Mouse (Mus musculus) Muller cell, postnatal 12 days (primary cell): ENCODE results near the gene Ankzf1.

Experiments used
- DNase-seq: peaks from one replicate; pipeline ENCODE4 v3.0.0-alpha.2; 2015; ENCODE audit errors: inconsistent ontology term

Gene Ankzf1

GRCm38 (mm10) chr1:75191622-75192402 lies at the start of gene Ankzf1, which contains the start of gene Atg9a:
Gene Ankzf1 (plus strand): TSS chr1:75192151.
Gene Atg9a (minus strand): TSS chr1:75192196.
- DNase-seq, result peak; percentile 98

DNA sequence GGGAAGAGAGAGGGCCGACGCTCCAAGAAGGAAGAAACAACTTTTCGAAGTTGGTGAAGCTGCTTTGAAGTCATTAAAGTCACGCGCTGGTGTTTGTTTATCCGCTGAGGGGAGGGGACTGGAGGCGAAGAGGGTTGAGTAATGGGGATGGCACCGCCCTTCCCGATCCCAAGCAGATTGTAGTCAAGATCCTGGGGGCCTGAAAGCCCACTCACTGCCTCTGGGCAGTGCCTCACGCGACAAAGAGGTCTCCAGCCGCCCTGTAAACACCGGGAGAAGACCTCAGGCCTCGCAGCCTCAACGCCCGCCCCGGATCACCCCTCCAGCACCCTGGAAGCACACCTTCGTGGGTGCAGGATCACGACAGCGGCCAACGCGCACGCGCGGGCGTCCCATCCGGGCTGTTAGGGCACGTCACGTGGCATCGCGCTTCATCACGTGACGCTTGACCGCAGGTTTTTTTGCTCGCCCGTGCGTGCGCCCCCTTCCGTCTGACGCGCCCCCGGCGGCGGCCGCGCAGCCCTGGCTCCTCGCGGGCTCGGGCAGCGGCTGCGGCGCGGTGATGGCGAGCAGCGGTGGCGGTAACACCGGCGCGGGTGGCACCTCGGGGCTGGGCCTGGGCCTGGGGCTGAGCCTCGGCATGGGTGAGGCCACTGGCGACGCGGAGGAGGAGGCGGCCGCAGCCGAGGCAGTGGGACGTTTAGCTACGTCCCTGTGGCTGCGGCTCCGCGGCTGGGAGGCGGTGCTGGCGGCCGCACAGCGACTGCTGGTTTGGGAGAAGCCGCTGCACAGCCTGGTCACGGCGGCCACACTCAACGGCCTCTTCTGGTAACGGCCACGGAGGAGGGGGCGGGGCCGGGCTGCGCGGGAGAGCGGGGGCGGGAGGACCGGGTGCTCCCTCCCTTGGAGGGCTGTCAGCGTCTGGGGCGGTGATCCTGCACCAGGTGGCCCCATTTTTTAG lies 49.4 kb upstream of the Ankzf1 start, which contains the start of the genes Cnppd1 and Retreg2:
Cnppd1 (minus strand) TSS at position 411 of the 961 bp plus-strand sequence.
Retreg2 (plus strand) TSS at position 478 of the 961 bp plus-strand sequence.
- peak; percentile 97 for DNase-seq

- DNase-seq, result no peak
Observed at GRCm38 (mm10) chr1:75145589-75145988, 46.4 kb upstream of the Ankzf1 start.

DNA sequence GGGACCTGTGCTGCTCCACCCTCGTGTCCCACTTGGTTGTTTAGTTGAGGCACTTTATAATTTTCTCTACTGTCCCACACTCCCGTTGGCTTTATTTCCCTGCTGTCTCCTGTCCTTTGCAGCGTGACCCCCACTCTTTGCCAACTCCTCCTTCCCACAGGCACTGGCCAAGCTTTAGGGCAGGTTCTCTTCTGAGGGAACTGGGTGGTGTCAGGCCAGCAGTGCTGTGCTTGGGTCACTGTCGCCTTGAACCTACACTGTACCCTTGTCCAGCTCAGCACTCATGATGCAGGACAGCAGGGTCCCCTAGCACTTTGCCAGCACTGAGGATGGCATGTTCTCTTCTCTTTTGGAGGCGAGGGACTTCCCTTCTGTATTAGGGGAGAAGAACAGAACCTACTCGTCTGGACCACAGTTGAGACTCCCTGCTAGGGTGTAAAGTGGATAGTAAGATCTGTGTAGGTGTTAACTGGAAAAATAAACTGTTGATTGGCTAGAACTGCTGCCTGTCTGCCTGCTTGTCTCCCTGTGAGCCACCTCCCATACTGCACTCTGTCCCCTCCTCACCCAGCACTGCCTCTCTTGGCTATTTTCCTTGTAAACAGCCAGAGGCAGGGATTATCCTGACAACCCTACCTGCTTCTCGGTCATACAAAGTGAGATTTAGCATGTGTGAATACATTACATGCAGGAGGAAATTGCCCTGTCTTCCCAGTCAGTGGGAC lies 44.4 kb upstream of the Ankzf1 start:
- no peak for DNase-seq

GRCm38 (mm10) chr1:75148727-75149126 lies 43.2 kb upstream of the Ankzf1 start:
- DNase-seq, result no peak

DNA sequence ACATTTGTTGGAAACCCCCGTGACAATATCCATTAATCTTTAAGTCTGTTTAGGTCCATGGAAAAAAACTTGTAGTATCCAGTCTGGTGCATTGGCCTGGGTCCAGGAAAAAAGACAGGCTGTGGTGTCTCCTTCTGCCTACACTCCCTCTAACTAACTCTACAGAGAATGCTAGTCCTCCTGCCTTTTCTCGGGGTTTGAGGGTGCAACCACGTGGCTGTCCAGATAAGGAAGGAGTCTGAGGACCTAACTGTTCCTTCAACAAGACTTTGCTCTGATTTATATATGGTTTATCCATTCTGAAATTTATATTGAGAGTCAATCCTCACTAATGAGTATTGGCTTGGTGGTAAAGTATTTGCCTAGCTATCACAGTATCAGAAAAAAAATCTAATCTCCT lies 36.1 kb upstream of the Ankzf1 start:
- no peak for DNase-seq

- no peak for DNase-seq
Observed at GRCm38 (mm10) chr1:75158990-75159389, 33.0 kb upstream of the Ankzf1 start.

DNA sequence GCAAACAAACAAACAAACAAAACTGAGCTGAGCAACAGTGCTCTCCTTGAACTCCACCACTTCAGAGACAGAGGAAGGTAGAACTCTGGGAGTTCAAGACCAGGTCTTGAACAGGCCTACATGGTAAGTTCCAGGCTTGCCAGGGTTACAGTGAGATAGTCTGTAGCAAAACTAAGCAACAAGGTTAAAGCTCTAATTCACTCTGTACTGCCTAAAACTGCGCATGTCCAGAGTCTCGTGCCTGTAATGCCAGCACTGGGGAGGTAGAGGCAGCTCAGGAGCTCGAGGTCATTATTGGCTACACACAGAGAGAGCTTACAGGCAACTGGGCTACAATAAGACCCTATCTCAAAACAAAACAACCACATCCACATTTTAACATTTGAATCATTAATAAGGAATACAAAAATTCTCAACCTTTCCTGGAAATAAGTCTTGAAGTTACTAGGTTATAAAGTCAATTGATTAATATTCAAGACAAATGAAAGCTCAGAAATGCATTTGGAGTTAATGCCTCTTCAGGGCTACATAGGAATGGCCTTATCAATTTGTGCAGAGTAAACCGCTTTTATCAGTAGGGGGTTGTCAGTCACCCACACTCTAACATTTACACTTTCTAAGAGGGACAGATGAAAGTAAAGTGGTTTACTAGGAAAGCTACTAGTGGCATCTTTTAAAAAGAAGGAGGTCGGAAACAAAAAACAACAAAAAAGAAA lies 32.3 kb upstream of the Ankzf1 start:
- DNase-seq, result no peak

DNA sequence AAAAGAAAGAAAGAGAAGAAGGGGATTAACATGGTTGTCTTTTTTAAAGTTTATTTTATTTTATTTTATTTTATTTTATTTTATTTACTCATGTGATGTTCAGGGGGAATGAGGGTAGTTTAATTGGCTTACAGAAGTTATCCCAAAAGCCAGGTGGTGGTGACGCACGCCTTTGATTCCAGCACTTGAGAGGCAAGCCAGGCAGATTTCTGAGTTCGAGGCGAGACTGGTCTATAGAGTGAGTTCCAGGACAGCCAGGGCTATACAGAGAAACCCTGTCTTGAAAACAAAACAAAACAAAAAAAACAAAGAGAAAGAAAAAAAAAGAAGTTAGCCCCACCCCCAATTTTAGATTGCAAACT lies 31.7 kb upstream of the Ankzf1 start:
- no peak for DNase-seq

GRCm38 (mm10) chr1:75168093-75168471 lies 23.9 kb upstream of the Ankzf1 start:
- no peak for DNase-seq

DNA sequence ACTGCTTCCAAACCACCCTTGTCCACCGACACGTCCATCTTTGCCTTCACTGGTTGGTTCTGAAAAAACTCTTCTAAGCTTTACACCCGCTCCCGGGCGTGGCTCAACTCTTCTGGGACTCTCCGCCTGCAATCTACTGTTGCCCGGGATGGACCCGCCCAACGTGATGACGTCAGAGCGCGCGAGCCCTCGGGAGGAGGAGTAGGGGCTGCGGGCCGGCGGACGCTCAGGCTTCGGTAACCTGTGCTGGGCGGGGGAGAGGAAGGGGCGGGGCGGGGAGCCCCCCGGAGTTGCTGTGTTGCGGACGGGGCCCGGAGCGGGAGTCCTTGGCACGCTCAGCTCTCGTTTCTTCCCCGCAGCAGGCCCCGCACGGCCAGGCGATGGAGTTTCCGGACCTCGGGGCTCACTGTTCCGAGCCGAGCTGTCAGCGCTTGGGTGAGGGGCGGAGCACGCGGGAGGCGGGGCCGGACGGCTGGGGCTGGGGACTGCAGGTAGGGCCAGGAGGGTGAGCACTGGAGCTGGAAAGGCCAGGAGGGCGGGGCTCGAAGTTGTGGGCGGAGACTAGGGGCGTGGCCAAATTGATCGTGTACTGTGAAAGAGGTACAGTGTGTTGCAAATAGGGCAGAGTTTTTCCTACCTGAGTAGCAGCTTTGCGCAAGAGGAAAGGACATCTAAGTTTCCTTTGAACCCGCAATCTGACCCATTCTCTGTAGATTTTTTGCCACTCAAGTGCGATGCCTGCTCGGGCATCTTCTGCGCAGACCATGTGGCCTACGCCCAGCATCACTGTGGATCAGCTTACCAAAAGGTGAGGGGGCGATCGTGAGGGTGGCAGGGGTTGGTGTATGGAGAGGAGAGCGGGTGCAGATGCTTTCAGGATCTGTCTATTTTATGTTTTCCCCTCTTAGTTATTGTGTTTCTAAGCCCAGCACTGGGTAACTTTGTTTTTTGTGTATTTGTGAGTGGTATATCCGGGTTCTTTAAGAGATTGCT lies 23.2 kb upstream of the Ankzf1 start, which contains the start of gene Zfand2b:
Zfand2b (plus strand) TSS at position 175 of the 993 bp plus-strand sequence.
- peak; percentile 98 for DNase-seq

DNA sequence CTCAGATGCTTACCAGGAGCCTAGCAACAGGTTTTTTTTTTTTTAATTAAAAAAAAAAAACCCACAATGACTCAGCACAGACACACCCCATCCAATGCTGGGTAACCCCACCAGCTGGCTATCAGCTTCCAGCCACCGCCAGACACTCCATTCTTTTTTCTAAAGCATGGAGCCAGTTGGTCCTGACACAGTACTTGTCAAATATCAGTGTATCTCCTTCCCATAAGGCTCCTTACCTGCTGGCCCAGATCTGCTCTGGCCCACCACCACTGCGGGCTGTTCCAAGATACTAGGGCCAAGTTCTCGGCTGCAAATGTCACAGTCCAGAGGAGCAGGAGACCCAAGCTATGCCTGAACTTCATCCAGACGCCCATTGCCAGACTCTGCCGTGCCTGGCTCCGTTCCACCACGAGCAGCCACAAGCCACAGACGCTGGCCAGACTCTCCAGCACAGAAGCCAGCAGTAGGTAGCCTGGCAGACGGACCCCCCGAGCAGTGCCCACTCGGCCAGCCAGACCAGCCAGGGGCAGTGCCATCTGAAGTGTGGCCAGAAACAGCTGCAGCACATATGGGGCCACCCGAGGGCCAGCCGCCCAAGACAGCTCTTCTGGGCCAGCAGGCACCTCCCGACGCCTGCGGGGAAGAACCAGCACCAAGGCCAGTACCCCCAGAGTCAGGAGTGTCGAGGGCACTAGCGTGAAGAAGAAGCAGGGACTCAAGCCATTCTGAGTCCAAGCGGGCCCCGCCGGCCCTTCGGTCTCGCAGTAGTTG lies 12.4 kb upstream of the Ankzf1 start:
- peak; percentile 85 for DNase-seq

- peak; percentile 89 for DNase-seq
Observed at GRCm38 (mm10) chr1:75180105-75180590, 11.8 kb upstream of the Ankzf1 start, which contains the start of gene Abcb6. Gene Abcb6 (minus strand): TSS chr1:75180392.

- DNase-seq, result no peak
Observed at GRCm38 (mm10) chr1:75180741-75181140, 11.2 kb upstream of the Ankzf1 start.

DNA sequence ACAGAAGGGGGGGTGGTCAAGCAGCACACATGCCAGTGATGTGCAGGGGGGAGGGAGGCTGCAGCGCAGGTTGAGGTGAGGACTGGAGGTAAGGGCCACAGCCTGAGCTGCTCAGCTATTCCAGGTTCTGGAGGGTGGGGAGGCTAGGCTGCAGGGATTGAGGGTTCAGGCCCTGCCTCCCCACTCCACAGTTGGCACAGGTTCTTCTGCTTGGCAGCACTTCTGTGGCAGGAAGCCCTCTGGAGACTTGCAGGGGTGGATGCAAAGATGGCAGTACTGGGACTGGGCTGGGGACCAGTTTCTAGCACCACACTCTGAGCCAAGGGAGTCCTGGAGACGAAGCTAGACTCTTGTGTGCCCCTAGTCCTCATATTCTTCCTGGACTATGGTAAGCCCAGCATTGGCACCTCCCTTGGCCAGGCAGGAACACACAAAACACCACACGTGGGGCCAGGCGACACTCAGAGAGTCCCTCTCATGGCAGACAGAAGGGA lies 10.5 kb upstream of the Ankzf1 start:
- no peak for DNase-seq

DNA sequence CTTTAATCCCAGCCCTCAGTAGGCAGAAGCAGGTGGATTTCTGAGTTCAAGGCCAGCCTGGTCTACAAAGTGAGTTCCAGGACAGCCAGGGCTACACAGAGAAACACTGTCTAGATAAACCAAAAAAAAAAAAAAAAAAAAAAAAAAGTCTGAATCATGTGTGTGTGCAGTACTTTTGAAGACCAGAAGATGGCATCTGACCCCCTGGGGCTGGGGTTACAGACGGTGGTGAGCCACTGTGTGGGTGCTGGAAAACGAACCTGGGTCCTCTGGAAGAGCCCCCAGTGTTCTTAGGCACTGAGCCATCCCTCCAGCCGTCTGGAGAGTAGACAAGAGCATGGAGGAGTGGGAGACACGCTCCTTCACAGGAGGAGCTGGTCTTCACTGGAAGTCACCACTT lies 9.8 kb upstream of the Ankzf1 start:
- no peak for DNase-seq

- DNase-seq, result no peak
Observed at GRCm38 (mm10) chr1:75185495-75185894, 6.5 kb upstream of the Ankzf1 start.

- DNase-seq, result no peak
Observed at GRCm38 (mm10) chr1:75187126-75187525, 4.8 kb upstream of the Ankzf1 start.
